Mouse (Mus musculus) midbrain, embryonic 11.5 days (tissue): ENCODE measurements around the gene Rtn4. TPM values are rescaled to one million over a fixed set of nuclear protein-coding genes. Genes with fewer than 3 reads are reported as not detected.

Experiments used
- ATAC-seq: fragments of 200-750 bp; cut with Nextera tagmentation; 2 replicates; pipeline ENCODE4 v1.8.0; 2017; ENCODE audit warnings: moderate TSS enrichment, moderate library complexity; ENCODE audit not compliant: low FRiP score
- DNase-seq: peaks from one replicate; pipeline ENCODE4 v3.0.0; 2015; ENCODE audit warnings: low spot score; ENCODE audit errors: missing footprints
- H3K27ac ChIP-seq: fragments of 300-500 bp; sonication (generic); 2 replicates; pipeline ENCODE4 v1.5.1; 2014; ENCODE audit warnings: low read depth, low read length
- H3K27me3 ChIP-seq: fragments of 300-500 bp; sonication (generic); 2 replicates; pipeline ENCODE4 v1.6.1; 2014; ENCODE audit warnings: mild to moderate bottlenecking, low read length, moderate library complexity, mixed read lengths; ENCODE audit not compliant: control insufficient read depth, insufficient read depth
- H3K36me3 ChIP-seq: fragments of 300-500 bp; sonication (generic); 2 replicates; pipeline ENCODE4 v1.6.1; 2014; ENCODE audit warnings: mild to moderate bottlenecking, low read length, moderate library complexity, mixed read lengths; ENCODE audit not compliant: control insufficient read depth, insufficient read depth
- H3K4me1 ChIP-seq: fragments of 300-500 bp; sonication (generic); 2 replicates; pipeline ENCODE4 v1.6.1; 2014; ENCODE audit warnings: low read length; ENCODE audit not compliant: control insufficient read depth, insufficient read depth
- H3K4me2 ChIP-seq: fragments of 300-500 bp; sonication (generic); 2 replicates; pipeline ENCODE4 v1.6.1; 2014; ENCODE audit warnings: mild to moderate bottlenecking, moderate library complexity
- H3K4me3 ChIP-seq: fragments of 300-500 bp; sonication (generic); 2 replicates; pipeline ENCODE4 v1.5.1; 2014; ENCODE audit warnings: low read depth, low read length
- H3K9ac ChIP-seq: fragments of 300-500 bp; sonication (generic); 2 replicates; pipeline ENCODE4 v1.6.1; 2014; ENCODE audit warnings: low read length
- H3K9me3 ChIP-seq: fragments of 300-500 bp; sonication (generic); 2 replicates; pipeline ENCODE4 v1.6.1; 2016; ENCODE audit warnings: low read length; ENCODE audit not compliant: control insufficient read depth
- WGBS: fragments of 180-500 bp; shearing (Covaris S2); extraction: QIAGEN DNeasy Blood & Tissue Kit; methylation state at CpG from one replicate; pipeline ENCODE4 v1.1.7; 2014; 5-methylcytosine and 5-hydroxymethylcytosine counted together
- polyA plus RNA-seq: library from polyadenylated mRNA; unstranded; fragments of >200 nt; fragmentation: Nextera tagmentation; extraction: Ambion mirVana; gene quantifications from 2 replicates; pipeline ENCODE4 v1.2.1, GENCODE M21; 2014

Rtn4 gene
- polyA plus RNA-seq, 1 experiment from 2014 or later: 75.3 TPM

DNA sequence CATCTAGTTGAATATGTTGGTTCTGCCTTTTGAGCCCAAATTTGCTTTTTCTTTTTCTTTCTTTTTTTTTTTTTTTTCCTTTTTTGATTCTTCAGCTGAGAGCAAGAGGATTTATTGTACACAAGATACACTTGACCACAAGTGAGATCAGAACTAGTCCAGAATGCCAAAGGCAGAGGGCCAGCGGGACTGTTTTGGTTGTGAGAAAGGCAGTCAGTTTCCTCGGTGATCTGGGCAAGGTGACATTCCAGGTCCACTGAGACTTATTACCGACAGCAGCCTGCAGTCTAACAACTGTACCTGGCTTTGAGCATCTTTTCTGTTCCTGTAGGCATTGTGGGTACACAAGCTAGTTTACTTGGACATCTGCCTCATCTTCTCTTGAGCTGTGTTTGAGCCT, 10.0 kb downstream of the Rtn4 start:
- 92% methylated on average over 3 of the region's 3 CpGs for WGBS
- peak; percentile 8 for DNase-seq
- Histone ChIP-seq H3K9ac (no peak overlapping the region), H3K4me1 (no peaks in the 10 kb centered on the region), H3K27me3 (no peaks in the 10 kb centered on the region), H3K36me3 (peaks cover 2% of the 10 kb centered on the region; the same call in 1 of the 2 replicates), H3K9me3 (no peaks in the 10 kb centered on the region), H3K4me3 (no peak overlapping the region), H3K27ac (no peak overlapping the region), H3K4me2 (no peak overlapping the region)
- no peak for ATAC-seq

DNA sequence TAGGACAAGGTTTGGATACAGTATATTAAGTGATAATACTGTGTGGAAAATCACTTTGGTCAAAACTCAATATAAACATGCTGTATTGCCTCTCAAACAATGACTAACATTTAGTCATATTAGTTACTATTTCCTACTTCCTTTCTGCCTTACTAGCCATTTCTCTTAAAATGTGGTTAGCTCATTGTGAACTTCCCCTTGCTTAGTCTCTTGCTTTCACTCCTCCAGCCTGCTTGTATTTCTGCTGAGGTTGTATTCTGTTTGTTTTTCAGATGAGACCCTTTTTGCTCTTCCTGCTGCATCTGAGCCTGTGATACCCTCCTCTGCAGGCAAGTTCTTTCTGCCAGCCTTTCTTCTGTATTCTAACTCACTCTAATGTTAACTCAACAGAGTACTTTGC, 12.5 kb downstream of the Rtn4 start:
- ATAC-seq (no peak), DNase-seq (no peak)
- peaks cover 2% of the 10 kb centered on the region; the same call in 1 of the 2 replicates for H3K36me3 ChIP-seq
- no peak overlapping the region for H3K4me2 ChIP-seq
- H3K27ac ChIP-seq: no peak overlapping the region
- H3K9me3 ChIP-seq: no peaks in the 10 kb centered on the region
- no peaks in the 10 kb centered on the region for H3K4me1 ChIP-seq
- H3K27me3 ChIP-seq: no peaks in the 10 kb centered on the region
- no peak overlapping the region for H3K4me3 ChIP-seq
- H3K9ac ChIP-seq: no peak overlapping the region

DNA sequence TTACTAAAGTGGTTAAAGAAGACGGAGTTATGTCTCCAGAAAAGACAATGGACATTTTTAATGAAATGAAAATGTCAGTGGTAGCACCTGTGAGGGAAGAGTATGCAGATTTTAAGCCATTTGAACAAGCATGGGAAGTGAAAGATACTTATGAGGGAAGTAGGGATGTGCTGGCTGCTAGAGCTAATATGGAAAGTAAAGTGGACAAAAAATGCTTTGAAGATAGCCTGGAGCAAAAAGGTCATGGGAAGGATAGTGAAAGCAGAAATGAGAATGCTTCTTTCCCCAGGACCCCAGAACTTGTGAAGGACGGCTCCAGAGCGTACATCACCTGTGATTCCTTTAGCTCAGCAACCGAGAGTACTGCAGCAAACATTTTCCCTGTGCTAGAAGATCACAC, 14.1 kb downstream of the Rtn4 start:
- H3K9ac ChIP-seq: no peak overlapping the region
- H3K36me3 ChIP-seq: peaks cover 2% of the 10 kb centered on the region; the same call in 1 of the 2 replicates
- no peaks in the 10 kb centered on the region for H3K4me1 ChIP-seq
- H3K4me3 ChIP-seq: no peak overlapping the region
- no peak for ATAC-seq
- no peak overlapping the region for H3K4me2 ChIP-seq
- 92% methylated on average over 4 of the region's 4 CpGs for WGBS
- DNase-seq: no peak
- no peaks in the 10 kb centered on the region for H3K27me3 ChIP-seq
- H3K27ac ChIP-seq: no peak overlapping the region
- no peaks in the 10 kb centered on the region for H3K9me3 ChIP-seq

GRCm38 (mm10) chr11:29709512-29709911, 16.8 kb downstream of the Rtn4 start:
- DNase-seq (no peak), ATAC-seq (no peak)
- H3K9me3 ChIP-seq: no peaks in the 10 kb centered on the region
- no peak overlapping the region for H3K9ac ChIP-seq
- H3K4me2 ChIP-seq: no peak overlapping the region
- H3K4me3 ChIP-seq: no peak overlapping the region
- H3K4me1 ChIP-seq: no peaks in the 10 kb centered on the region
- no peaks in the 10 kb centered on the region for H3K27me3 ChIP-seq
- H3K27ac ChIP-seq: no peak overlapping the region
- peaks cover 2% of the 10 kb centered on the region; the same call in 1 of the 2 replicates for H3K36me3 ChIP-seq

DNA sequence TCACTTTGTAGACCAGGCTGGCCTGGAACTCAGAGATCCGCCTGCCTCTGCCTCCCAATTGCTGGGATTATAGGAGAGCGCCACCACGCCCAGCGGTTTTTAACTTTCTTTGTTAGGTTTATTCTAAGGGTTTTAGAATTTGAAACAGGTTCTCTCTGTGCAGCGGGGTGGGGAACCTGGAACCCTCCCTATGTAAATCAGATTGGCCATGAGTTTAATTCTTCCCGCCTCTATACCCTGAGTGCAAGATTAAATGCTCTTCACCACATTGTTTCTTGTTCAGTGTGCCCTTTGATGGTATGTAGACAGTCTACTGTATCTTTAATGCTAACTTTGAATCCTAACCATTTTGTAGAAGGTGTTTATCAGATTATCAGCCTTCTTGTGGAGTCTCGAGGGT, 21.4 kb downstream of the Rtn4 start:
- DNase-seq (no peak), ATAC-seq (no peak)
- WGBS: 92% methylated on average over 7 of the region's 7 CpGs
- H3K36me3 ChIP-seq: no peaks in the 10 kb centered on the region
- no peak overlapping the region for H3K4me3 ChIP-seq
- no peaks in the 10 kb centered on the region for H3K27me3 ChIP-seq
- H3K9me3 ChIP-seq: no peaks in the 10 kb centered on the region
- H3K9ac ChIP-seq: no peak overlapping the region
- H3K4me1 ChIP-seq: peaks cover 4% of the 10 kb centered on the region; the same call in 1 of the 2 replicates
- H3K4me2 ChIP-seq: no peak overlapping the region
- no peak overlapping the region for H3K27ac ChIP-seq

DNA sequence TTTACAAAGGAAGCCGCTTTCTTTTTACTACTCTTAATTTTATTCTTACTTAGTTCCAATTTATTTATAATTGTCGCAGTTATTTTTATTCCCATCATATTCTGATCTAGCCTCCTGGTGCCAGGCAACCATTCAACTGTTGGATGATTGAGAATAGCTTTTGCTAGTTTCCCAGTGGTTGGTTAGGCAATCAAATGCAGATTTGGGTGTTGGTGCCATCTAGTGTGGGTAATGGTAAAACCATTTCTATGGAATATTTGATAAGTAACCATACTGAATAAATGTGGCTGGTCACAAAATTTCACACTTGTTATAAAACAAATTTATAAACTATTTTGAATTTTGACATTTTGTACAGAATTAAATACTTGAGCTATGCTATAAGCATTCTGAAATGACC, 22.0 kb downstream of the Rtn4 start:
- H3K27ac ChIP-seq: no peak overlapping the region
- no peak overlapping the region for H3K9ac ChIP-seq
- H3K27me3 ChIP-seq: no peaks in the 10 kb centered on the region
- H3K4me2 ChIP-seq: no peak overlapping the region
- peaks cover 4% of the 10 kb centered on the region; the same call in 1 of the 2 replicates for H3K4me1 ChIP-seq
- no peaks in the 10 kb centered on the region for H3K9me3 ChIP-seq
- H3K36me3 ChIP-seq: no peaks in the 10 kb centered on the region
- WGBS: 91% methylated on average over 2 of the region's 2 CpGs
- no peak overlapping the region for H3K4me3 ChIP-seq
- no peak for ATAC-seq
- no peak for DNase-seq

- Histone ChIP-seq H3K27me3 (no peaks in the 10 kb centered on the region), H3K27ac (no peak overlapping the region), H3K4me2 (no peak overlapping the region), H3K4me3 (no peak overlapping the region), H3K9ac (no peak overlapping the region), H3K9me3 (no peaks in the 10 kb centered on the region), H3K36me3 (no peaks in the 10 kb centered on the region), H3K4me1 (peaks cover 4% of the 10 kb centered on the region; the same call in 1 of the 2 replicates)
- 92% methylated on average over 3 of the region's 3 CpGs for WGBS
- DNase-seq (no peak), ATAC-seq (no peak)
Observed at GRCm38 (mm10) chr11:29715499-29715898, 22.8 kb downstream of the Rtn4 start.

GRCm38 (mm10) chr11:29718541-29718940, 25.8 kb downstream of the Rtn4 start:
- Histone ChIP-seq H3K9ac (no peak overlapping the region), H3K4me3 (no peak overlapping the region), H3K4me1 (peaks cover 4% of the 10 kb centered on the region; the same call in 1 of the 2 replicates), H3K9me3 (no peaks in the 10 kb centered on the region), H3K27me3 (no peaks in the 10 kb centered on the region), H3K4me2 (no peak overlapping the region), H3K27ac (no peak overlapping the region), H3K36me3 (no peaks in the 10 kb centered on the region)
- DNase-seq: no peak
- no peak for ATAC-seq
- 77% methylated on average over 6 of the region's 6 CpGs for WGBS

GRCm38 (mm10) chr11:29719597-29719996, 26.9 kb downstream of the Rtn4 start:
- Histone ChIP-seq H3K9me3 (no peaks in the 10 kb centered on the region), H3K36me3 (no peaks in the 10 kb centered on the region), H3K27ac (no peak overlapping the region), H3K4me3 (no peak overlapping the region), H3K9ac (no peak overlapping the region), H3K4me2 (no peak overlapping the region), H3K27me3 (no peaks in the 10 kb centered on the region), H3K4me1 (peaks cover 4% of the 10 kb centered on the region; the same call in 1 of the 2 replicates)
- WGBS: 86% methylated on average over 1 of the region's 1 CpGs
- ATAC-seq (no peak), DNase-seq (no peak)

DNA sequence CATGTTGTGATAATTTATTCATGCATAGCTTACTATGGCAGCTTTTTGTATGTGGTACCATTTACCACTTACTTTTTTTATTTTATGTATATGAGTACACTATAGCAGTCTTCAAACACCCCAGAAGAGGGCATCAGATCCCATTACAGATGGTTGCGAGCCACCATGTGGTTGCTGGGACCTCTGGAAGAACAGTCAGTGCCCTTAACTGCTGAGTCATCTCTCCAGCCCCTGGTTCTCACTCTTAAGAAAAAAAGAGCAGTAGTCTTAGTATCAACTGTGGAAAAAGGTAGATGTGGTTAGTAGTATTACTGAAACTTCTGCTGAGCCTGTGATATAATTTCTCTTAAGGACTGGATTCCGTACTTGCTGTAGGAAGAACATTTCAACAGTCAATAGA, 31.5 kb downstream of the Rtn4 start:
- no peaks in the 10 kb centered on the region for H3K36me3 ChIP-seq
- H3K4me1 ChIP-seq: no peaks in the 10 kb centered on the region
- no peaks in the 10 kb centered on the region for H3K9me3 ChIP-seq
- DNase-seq (no peak), ATAC-seq (no peak)
- no peak overlapping the region for H3K4me3 ChIP-seq
- H3K9ac ChIP-seq: no peak overlapping the region
- 96% methylated on average over 2 of the region's 2 CpGs for WGBS
- H3K27me3 ChIP-seq: no peaks in the 10 kb centered on the region
- H3K27ac ChIP-seq: no peak overlapping the region
- H3K4me2 ChIP-seq: no peak overlapping the region
